Mouse (Mus musculus) intestine, embryonic 15.5 days (tissue): ENCODE data around the gene Sh2d7. TPM values are rescaled to one million over a fixed set of nuclear protein-coding genes. Genes with fewer than 3 reads are reported as not detected.
"Not testable (repeated sequence)": the region's sequence is repeated elsewhere in the genome, so short reads cannot be mapped to it uniquely, and the experiment has no call there.

Source experiments
- ATAC-seq: fragments of 200-750 bp; cut with Nextera tagmentation; 2 replicates; pipeline ENCODE4 v1.8.0; 2017; ENCODE audit warnings: moderate TSS enrichment, moderate library complexity
- H3K27ac ChIP-seq: fragments of 300-500 bp; sonication (generic); 2 replicates; pipeline ENCODE4 v1.5.1; 2015; ENCODE audit warnings: mild to moderate bottlenecking, inconsistent platforms
- H3K27me3 ChIP-seq: fragments of 300-500 bp; sonication (generic); replicated peaks from 2 replicates; pipeline ENCODE4 v1.6.1; 2015; ENCODE audit warnings: inconsistent platforms
- H3K36me3 ChIP-seq: fragments of 300-500 bp; sonication (generic); 2 replicates; pipeline ENCODE4 v1.6.1; 2015; ENCODE audit warnings: inconsistent platforms
- H3K4me1 ChIP-seq: fragments of 300-500 bp; sonication (generic); replicated peaks from 2 replicates; pipeline ENCODE4 v1.6.1; 2015; ENCODE audit warnings: inconsistent platforms
- H3K4me2 ChIP-seq: fragments of 300-500 bp; sonication (generic); replicated peaks from 2 replicates; pipeline ENCODE4 v1.6.1; 2015; ENCODE audit warnings: mild to moderate bottlenecking, inconsistent platforms
- H3K4me3 ChIP-seq: fragments of 300-500 bp; sonication (generic); replicated peaks from 2 replicates; pipeline ENCODE4 v1.5.1; 2015; ENCODE audit warnings: inconsistent platforms
- H3K9ac ChIP-seq: fragments of 300-500 bp; sonication (generic); 2 replicates; pipeline ENCODE4 v1.6.1; 2015; ENCODE audit warnings: inconsistent platforms
- H3K9me3 ChIP-seq: fragments of 300-500 bp; sonication (generic); 2 replicates; pipeline ENCODE4 v1.6.1; 2016; ENCODE audit warnings: inconsistent platforms
- WGBS: fragments of 180-500 bp; shearing (Covaris S2); methylation state at CpG from one replicate; pipeline ENCODE4 v1.1.7; 2015; 5-methylcytosine and 5-hydroxymethylcytosine counted together
- polyA plus RNA-seq: library from polyadenylated mRNA; unstranded; fragments of >200 nt; fragmentation: Nextera tagmentation; extraction: Ambion mirVana; gene quantifications from 2 replicates; pipeline ENCODE4 v1.2.1, GENCODE M21; 2015

Gene Sh2d7
- polyA plus RNA-seq, 1 experiment from 2014 or later: not detected

GRCm38 (mm10) chr9:54586199-54587061 lies 47.6 kb downstream of the Sh2d7 start, which contains the start of gene Idh3a:
TSS of gene Idh3a (plus strand) at chr9:54586334.
- H3K27ac ChIP-seq: peak within 1 kb of the TSS; percentile 13; the same call in 1 of the 2 replicates
- peak; percentile 99 for ATAC-seq
- no peaks in the 10 kb centered on the region; the same call in 1 of the 2 replicates for H3K36me3 ChIP-seq
- H3K4me3 ChIP-seq: peak within 1 kb of the TSS; percentile 96
- WGBS: under 1% methylated on average over 73 of the region's 73 CpGs
- H3K4me1 ChIP-seq: 0 out of 2 replicates have a peak, but pooled peaks cover 7% of the 10 kb centered on the region
- peak within 1 kb of the TSS; percentile 87 for H3K9ac ChIP-seq
- no peaks in the 10 kb centered on the region for H3K27me3 ChIP-seq
- no peaks in the 10 kb centered on the region for H3K9me3 ChIP-seq
- peak within 1 kb of the TSS; percentile 70 for H3K4me2 ChIP-seq

DNA sequence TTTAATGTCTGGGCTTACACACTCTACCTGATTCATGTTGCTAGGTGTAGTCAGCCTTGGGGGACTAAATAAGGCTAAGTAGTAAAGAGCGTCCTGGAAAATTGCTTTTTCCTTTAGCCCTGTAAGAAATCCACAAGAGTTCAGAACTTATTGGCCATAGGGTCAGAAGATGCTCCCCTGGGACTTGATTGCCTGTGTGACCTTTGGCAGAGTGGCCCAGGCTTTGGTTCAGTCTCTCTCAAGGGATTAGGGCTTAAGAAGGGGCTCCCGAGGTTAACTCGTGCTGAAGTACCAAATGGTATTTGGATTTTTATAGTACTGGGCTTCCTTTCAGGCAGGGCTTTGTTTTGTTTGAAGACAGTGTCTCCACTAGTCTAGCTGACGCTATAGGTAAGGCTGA lies 49.1 kb downstream of the Sh2d7 start:
- H3K9me3 ChIP-seq: no peaks in the 10 kb centered on the region
- H3K9ac ChIP-seq: no peak overlapping the region
- H3K4me3 ChIP-seq: 0 out of 2 replicates have a peak overlapping the region, but pooled peaks have one; percentile 0
- H3K4me2 ChIP-seq: peak overlapping the region; percentile 70
- H3K36me3 ChIP-seq: peaks cover under 1% of the 10 kb centered on the region; the same call in 1 of the 2 replicates
- no peaks in the 10 kb centered on the region for H3K27me3 ChIP-seq
- no peak for ATAC-seq
- 0 out of 2 replicates have a peak, but pooled peaks cover 7% of the 10 kb centered on the region for H3K4me1 ChIP-seq
- 58% methylated on average over 4 of the region's 4 CpGs for WGBS
- H3K27ac ChIP-seq: no peak overlapping the region

DNA sequence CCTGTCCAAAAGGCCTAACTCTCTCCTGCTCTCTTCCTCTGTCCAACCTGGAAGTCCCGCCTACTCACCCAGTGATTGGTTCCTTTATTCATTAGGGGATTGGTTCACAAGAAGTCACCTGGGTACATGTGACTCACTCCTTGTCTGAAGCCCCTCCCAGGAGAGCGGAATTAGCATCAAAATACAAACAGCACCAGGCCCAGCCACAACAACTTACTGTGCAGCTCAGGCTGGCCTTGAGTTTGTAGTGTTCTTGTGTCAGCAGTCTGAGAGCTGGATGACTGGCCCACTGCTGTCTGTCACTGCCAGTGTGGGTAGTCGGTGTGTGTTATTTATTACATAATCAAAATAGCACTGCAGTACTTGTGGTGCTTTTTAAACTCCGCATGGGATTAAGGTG lies 54.9 kb downstream of the Sh2d7 start:
- 79% methylated on average over 4 of the region's 4 CpGs for WGBS
- not testable (repeated sequence) for H3K27me3 ChIP-seq, H3K9me3 ChIP-seq, H3K4me3 ChIP-seq, H3K27ac ChIP-seq, H3K9ac ChIP-seq, H3K4me2 ChIP-seq, ATAC-seq, H3K4me1 ChIP-seq
- H3K36me3 ChIP-seq: peaks cover 25% of the 10 kb centered on the region

Other genes starting within 250 kb of the Sh2d7 start
- gene Dmxl2, start 37.4 kb upstream of the Sh2d7 start, polyA plus RNA-seq: 4.1 and 4.4 TPM in 2 replicates
- 9.4 and 9.9 TPM in 2 replicates for gene Cib2, start 21.2 kb downstream of the Sh2d7 start, polyA plus RNA-seq
- 194 and 206 TPM in 2 replicates for gene Idh3a, start 47.4 kb downstream of the Sh2d7 start, polyA plus RNA-seq
- gene Acsbg1, start 122.9 kb downstream of the Sh2d7 start, polyA plus RNA-seq: 0.16 and 0.52 TPM in 2 replicates
- 4.1 and 4.3 TPM in 2 replicates for gene Dnaja4, start 159.9 kb downstream of the Sh2d7 start, polyA plus RNA-seq
- 149 and 152 TPM in 2 replicates for gene Wdr61, start 195.5 kb downstream of the Sh2d7 start, polyA plus RNA-seq
- 16.5 and 16.7 TPM in 2 replicates for gene Crabp1, start 225.8 kb downstream of the Sh2d7 start, polyA plus RNA-seq